Mouse (Mus musculus): ENCODE data around the gene Sf3b3.
"Not testable (repeated sequence)": the region's sequence is repeated elsewhere in the genome, so short reads cannot be mapped to it uniquely, and the experiment has no call there.

Gene Sf3b3

DNA sequence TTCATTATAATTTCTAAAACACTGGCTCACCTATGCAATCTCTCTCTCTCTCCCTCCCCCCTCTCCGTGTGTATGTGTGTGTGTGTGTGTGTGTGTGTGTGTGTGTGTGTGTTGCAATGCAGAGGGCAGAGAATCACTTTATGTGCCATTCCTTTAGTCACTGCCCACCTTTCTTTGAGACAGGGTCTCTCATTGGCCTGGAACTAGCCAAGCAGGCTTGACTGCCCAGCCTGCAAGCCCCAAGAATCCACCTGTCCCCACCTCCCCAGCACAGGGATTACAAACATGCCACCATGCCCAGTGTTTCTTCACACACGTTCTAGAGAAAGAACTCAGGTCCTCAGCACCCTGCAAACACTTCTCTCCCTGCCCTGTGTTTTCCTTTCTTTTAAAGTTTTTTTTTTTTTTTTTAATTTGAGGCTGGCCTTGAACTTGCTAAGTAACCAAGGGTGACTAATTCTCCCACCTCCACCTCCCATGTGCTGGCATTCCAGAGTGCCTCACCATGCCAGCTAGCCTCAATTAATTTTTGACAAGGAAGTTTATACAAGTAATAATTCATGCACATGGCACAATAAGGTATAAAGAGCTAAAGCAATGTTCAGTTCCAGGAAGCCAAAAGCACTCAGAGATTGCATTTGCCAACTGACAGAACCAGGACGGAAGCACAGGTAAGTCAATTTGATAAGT, 41.6 kb downstream of the Sf3b3 start:
- DNase-seq = peak; percentile 41 to 74

DNA sequence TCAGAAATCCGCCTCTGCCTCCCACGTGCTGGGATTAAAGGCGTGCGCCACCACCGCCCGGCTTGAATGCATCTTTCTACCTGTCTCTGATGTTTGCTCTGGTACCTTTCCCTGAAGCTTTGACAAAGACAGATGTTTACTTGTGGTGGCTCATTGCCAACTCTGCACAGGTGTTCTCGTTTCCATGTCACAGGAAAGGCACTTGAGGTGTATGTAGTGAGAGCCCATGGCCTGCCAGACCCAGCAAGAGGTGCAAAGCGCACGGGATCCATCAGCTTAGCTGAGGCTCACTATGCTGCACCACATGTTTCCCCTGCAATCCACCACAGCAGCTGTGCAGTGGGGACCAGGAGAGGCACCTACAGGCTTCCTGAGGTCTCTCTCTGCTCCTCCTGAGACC, 42.7 kb downstream of the Sf3b3 start:
- DNase-seq = no peak

DNA sequence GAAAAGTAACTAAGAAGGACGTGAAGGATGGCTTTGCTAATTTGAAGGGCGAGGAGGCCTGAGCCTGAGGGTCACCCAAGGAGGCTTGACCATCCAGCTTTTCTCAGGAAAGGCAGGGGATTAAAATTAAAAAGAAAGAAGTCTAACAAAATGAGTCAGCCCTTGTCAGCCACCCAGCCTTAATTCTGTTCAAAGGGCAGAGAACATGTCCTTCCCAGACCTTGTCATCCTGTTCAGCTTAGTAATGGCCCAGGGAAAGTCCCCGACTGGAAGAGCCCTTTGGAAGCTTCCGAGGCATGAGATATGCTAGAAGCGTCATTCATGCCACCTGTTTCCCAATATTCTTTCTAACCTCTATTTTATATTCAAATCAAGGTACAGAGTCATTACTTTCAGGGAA, 43.6 kb downstream of the Sf3b3 start:
- DNase-seq = no peak

DNA sequence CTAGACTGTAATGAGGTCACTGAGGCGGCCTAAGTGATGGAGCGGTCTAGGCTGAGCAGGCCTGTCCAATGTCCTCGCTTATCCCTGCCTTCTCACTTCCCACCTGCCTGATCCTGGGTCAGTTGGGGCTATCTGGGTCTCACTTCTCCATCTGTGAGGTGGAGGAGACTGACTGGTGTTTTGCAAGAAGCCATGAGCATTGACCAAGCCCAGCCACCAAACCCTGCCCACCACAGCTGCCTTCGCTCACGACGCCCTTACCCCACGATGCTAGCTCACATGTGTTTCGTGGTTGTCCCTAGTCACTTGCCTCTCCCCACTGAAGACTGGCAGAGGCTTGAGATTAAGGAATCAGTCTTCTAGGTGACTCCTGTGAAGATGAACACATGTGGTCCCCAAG, 49.5 kb downstream of the Sf3b3 start:
- DNase-seq = no peak

DNA sequence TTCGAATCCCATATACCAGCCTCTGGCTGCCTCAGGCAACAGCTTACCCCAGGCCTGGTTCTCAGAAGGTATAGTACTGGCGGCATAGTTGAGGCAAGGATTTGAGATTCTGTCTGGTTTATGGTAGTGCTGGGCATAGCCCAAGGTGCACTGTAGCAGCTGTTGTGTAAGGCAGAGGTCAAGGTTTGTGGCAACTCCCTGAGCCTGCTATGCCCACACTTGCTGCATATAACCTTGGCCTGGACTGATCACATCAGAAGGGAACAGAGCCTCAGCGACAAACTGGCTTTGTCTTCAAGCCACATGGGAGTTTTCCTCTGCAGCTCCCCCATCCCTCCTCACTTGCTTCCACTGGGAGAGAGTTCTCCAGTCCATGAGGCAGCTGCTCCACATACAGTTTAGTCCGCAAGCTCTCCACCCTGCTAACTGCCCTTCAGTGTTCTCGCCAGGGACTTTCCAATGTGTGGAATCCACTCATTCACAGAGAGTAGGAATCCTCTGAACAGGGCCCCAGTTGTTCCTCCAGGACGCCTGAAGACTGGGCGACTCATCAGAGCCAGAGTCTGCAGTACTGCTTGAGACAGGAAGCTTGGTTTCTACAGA, 52.1 kb downstream of the Sf3b3 start:
- DNase-seq = no peak

DNA sequence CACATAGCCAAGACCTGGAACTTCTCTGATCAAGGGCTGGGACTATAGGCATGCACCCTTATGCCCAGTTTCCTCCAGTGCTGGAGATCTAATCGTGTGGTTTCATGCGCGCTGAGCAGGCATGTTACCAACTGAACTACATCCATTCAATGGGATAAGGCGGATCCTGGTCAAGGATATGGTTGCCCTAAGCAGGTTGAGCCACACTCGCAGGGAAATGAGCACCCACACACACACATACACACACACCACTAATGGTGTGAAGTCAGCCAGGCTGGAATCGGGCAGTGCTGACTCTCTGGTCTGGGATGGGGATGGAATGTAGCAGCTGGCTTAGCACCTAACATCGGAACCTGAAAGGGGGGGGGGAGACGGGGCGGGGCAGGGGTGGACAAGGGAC, 52.7 kb downstream of the Sf3b3 start:
- no peak for DNase-seq

DNA sequence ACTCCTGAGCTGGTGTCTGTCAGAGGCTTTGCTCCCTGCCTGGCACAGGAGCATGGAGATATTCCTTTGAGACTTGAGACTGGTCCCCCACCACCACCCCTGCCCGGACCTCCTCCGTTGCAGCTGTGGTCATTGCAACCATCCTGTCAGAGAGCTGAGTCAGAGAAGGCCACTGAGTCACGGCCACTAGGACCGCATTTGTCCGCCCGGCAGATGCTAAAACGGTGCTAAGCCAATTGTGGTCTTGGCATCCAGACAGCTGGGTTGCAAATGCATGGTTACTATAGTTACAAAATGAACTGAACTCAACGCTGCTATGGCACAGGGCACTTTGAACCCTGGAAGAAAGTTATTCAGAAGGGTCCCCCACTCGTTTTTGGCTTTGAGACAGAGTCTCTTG, 53.1 kb downstream of the Sf3b3 start:
- no peak for DNase-seq

DNA sequence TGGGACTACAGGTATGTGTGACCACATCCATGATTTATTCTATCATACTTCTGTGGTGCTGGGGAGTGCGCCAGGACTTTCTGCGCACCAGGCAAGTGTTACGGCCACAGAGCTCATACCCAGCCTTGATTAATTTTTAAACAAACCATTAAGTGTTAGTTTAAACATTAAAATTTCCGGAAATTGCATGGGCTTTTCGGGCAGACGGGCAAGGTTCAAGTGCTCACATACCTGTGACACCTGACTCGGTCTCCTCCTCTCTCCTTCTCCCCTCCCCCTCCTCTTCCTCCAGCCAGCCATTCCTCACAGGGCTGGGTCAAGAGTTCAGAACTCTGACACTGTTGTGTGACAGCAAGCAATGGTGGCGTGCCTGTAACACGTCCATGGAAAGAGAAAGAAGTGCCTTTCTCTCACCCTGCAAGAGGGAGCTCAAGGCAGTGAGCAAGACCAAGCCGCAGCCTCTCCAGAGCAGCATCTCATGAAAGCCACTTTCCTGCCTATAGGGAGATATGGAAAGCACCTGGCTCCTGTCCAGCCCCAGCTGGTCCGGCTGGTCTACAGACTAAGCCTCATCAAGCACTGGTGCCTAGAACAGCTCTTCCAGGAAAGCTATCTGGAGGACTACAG, 53.9 kb downstream of the Sf3b3 start:
- DNase-seq = peak; percentile 68 to 83

DNA sequence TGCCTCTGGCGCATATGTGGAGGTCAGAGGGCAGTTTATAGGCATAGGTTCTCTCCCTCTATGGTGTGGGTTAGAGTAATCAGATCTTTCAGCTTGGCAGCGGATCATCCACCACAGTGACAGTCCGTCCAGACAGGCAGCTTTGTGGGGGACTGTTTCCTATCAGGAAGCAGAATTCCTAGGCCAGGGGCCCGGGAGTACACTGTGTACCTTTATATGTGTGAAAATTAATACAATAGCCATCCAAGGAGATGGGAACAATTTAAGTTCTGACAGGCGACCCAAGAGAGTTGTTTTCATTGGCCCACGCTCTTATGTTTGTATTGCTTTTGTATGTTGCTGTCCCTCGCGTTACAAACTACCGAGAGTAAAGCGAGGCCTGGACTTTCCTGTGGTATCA, 55.4 kb downstream of the Sf3b3 start:
- DNase-seq = no peak

DNA sequence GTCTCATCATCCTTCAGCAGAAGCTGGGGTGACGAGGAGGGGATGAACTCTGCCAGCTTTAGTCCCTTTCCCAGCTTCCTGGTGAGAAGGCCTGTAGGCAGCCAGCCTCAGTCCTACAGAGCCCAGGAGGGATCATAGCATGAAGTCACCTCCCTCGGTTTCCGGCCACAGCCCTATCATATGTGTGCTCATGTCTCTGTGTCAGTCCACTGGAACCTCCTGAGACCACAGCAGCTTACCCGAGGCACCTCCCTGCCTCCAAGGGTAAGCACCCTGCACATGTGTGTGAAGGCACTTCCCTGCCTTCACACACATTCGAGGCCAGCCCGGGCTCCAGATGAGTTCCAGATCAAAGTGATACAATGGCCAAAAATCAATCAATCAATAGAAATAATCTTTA, 56.3 kb downstream of the Sf3b3 start:
- no peak for DNase-seq

DNA sequence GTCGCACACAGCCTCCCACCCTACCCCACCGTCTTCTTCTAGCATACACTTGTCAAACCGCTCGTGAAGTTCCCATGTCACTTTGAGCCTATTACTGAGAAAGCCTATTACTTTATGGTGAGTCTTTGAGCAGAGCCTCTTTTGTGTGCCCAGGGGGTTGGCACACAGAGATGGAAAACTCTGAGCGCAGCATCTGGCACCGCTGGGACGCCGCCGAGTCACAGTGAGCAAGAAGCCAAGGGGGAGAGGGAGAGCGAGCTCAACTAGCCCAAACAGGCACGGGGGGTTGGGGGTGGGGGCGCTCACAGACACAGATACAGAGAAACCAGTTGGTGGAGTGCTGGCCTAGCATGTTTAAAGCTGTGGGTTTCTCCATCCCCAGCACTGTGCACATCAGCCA, 57.0 kb downstream of the Sf3b3 start:
- DNase-seq = peak in 1 of 2 experiments; percentile 49

DNA sequence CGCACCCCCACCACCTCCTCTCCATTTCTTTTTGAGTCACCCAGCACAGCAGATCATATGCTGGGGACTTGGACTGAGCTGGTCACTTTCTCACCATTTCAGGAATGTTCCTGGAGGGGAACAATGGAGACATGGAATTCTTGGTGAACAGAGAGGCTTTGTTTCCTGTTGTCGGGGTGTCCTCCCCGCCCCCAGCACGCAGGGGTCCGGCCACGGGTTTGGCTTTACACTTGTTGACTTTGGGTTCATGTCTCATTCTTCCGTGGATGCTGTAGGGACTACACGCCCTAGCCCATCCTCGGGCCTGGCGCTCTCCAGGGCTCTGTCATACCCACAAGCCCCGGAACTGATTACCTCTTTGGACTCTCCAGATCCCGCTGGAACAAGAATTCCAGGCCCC, 57.6 kb downstream of the Sf3b3 start:
- DNase-seq = no peak

DNA sequence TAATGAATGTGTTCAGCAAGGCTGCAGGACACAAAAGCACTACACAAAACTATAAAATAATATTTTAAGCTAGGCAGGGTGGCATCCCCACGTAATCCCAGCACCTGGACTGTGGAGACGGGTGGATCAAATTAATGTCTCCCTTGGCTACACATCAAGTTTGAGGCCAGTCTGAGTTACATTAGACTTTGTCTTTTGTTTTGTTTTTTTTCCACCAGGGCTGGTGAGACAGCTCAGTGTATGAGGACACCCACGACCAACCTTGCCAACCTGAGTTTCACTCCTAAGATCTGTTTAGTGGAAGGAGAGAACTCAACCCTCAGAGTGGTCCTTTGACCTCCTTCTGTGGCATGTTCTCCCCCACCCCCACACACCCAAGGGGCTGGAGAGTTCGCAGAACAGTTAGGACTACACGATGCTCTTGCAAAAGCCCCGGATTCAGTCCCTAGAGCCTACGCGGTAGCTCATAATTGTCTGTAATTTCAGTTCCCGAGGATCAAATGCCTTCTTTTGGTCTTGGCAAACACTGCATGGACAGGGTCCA, 59.1 kb downstream of the Sf3b3 start:
- no peak for DNase-seq

DNA sequence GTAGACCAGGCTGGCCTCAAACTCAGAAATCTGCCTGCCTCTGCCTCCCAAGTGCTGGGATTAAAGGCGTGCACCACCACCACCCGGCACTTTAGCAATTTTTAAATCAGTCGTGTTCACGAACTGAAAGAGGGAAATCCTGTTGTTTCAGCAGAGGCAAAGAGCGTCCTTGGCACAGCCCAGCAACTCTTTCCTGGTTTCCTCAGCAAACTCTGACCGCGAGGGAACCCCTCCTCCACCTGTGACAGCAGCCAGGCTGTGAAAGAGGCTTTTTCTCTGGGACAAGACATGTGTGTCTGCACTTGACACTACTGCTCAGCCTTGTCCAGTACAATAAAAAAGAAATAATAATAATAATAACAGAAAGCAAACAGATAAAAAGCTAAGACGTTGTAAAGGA, 59.7 kb downstream of the Sf3b3 start:
- no peak for DNase-seq

DNA sequence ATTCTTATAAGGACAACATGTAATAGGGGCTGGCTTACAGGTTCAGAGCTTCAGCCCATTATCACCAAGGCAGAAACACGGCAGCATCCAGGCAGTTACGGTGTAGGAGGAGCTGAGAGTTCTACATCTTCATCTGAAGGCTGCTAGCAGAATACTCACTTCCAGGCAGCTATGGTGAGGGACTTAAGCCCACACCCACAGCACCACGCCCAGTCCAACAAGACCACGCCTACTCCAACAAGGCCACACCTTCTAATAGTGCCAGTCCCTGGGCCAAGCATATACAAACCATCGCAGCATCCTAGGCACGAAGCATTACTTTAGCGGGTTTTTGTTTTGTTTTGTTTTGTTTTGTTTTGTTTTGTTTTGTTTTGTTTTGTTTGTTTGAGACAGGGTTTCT, 60.1 kb downstream of the Sf3b3 start:
- DNase-seq = not testable (repeated sequence)

DNA sequence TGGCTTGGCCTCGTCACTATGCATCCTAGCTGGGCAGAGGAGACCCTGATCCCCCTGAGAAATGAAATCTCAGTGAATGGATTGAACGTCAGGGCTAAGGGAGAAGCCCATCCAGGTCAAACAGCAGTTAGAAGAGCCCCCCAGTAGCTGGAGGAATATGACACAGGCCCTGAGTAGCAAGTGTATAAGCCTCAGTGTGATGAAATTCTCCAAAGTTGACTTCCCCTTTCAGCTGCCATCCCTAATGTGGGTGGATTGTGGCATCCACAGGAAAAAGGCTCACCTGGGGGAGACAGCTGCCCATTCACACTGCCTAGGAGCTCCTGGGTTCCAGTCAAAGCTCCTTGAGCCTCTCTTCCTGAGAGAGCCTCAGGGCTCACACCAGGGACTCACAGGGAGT, 61.2 kb downstream of the Sf3b3 start:
- no peak for DNase-seq

DNA sequence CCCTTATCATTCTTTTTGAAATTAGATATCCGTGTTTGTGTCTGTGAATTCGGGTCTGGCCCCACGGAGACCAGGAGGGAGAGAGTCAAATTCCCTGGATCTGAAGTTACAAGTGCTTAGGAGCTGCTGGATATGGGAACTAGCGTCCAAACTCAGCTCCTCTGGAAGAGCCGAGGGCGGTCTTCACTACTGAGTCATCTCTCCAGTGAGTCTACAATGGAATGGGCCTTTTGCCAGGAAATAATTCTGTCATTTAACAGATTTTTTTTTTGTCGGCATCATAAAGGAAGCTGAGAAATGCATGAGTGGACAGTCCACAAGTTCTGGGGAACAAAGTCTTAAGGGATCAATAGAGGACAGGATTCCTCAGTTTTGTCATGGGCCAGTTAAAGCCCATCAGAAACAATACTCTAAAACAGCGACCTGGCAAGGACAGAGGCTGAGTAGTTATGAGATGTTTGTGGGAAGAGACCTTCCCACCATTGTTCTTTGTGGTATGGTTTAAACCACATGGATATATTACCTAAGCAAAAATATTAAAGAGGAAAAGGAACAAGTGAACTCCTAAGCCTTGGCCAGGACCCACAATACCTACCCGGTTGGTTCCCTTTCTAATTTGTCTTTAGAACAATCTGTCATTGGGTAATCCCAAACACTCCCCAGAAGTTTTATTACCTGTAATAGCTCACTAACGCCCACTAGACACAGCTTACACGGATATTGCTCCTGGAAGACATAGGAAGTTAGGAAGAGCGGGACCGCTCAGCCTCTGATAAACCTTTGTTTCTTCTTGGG, 66.5 kb downstream of the Sf3b3 start:
- no peak for DNase-seq

DNA sequence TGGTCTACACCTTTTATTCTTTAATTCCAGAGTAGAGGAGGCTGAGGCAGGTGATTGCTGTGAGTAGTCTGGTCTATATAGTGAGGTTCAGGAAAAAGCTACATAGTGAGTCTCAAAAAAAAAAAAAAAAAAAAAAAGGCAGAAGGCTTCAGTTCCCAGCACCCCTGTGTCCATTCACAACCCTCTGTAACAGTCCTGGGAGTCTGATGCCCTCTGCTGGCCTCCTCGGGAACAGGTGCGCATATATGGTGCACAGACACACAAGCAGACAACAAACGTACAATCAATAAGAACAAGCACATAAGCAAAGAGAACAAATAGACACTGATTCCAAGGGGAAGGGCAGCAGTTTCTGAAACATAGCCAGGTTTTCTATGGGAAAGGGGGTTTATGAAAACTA, 70.3 kb downstream of the Sf3b3 start:
- no peak for DNase-seq

DNA sequence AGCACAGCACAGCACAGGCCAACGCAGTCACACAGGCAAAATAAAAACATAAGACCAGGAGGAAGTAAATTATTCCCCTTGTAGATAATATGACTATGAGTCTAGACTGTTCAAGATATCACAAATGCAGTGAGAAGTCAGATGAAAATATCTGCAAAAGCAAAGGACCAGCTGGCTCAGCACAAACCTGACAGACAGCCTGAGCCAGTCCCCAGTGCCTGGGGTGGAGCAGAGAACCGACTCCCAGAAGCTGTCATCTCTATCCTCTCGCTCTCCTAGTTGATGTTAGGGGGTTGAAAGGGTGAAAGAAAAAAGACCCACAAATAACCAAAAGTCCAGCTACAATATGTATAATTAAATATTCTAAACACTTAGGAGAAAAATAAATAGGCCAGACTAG, 70.9 kb downstream of the Sf3b3 start:
- peak in 1 of 2 experiments; percentile 53 for DNase-seq

DNA sequence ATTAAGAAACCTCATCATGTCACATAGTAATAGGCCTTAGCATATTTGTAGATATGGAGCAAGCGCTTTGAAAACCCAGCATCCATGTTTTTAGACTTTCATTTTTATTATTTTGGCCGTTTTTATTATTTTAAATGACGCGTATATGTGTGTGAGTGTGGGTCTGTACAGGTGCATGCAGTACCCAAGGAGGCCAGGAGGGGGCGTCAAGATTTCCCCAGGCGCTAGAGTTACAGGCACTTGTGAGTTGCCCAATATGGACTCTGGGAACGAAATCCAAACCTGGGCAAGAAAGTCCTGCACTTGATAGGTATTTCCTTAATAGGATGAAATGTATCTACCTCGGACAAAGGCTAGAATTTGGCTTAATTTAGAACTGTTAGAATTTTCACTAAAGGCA, 71.3 kb downstream of the Sf3b3 start:
- no peak for DNase-seq

DNA sequence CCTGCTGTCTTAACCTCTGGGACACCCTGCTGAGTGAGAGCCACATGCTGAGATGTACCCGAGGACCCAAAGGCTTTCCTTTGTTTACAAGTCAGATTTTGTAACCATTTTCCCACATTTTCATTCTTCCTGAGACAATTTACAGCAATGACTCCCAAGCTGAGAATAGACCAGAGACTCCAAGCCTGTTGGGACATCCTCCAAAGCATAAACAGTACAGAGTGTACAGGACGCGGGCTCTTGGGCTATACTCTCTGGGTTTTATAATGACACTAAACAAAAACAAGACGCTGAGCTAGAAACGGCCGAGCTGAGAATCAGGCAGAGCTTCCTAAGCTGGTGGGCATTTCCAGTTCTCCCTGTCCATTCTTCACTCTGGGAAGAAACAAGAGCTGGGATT, 71.9 kb downstream of the Sf3b3 start:
- DNase-seq = no peak

DNA sequence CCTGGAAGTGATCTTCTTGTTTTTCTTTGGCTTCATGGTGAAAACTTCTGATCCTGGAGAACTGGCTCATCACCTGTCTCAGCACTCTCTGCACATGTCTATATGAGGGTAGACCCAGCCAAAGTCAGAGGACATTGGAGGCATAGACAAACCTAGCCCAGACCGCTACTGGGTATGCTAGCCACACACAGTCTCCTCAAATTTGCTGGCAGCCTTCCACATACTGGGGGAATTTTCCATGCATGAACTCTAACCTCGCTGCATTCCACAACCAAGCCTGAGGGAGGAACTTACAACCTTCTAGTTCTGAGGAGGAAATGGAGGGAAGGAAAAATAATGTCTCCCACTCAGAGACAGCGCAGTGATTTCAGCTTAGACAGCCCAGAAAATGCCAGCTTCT, 72.5 kb downstream of the Sf3b3 start:
- DNase-seq = peak in 1 of 2 experiments; percentile 39

DNA sequence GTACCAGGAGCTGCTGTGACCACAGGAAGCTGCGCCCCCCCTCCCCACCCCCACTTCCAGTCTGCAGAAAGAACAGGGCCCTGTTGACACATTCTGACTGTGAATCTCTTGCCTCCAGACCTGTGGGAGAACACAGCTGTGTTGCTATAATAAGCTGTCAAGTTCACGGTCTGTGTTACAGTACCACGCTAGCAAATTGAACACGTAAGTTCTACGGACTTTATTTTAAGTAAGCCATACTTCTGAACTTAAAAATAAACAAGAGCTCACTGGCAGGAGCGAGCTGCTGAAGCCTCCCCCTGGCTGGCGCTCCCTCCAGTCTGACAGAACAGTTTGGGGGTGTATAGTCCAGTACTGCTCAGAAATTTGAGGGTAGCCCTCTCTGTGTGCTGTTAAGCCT, 74.1 kb downstream of the Sf3b3 start:
- no peak for DNase-seq

DNA sequence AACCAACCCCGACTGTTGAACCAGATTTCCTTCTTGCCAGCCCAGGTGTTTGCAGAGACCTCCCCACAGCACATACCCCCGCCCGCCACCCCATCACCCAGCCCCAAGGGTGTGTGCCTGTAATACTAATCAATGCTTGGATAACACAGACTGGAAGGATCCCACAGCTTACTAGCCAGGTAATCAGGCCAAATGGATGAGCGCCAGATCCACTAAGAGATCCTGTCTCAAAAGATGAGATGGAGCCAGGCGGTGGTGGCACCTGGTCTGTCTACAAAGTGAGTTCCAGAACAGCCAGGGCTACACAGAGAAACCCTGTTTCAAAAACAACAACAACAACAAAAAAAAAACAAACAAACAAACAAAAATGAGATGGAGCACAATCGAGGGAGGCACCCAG, 79.3 kb downstream of the Sf3b3 start:
- no peak for DNase-seq
